Mouse (Mus musculus): ENCODE data around the gene Olfr788.

The Olfr788 gene

DNA sequence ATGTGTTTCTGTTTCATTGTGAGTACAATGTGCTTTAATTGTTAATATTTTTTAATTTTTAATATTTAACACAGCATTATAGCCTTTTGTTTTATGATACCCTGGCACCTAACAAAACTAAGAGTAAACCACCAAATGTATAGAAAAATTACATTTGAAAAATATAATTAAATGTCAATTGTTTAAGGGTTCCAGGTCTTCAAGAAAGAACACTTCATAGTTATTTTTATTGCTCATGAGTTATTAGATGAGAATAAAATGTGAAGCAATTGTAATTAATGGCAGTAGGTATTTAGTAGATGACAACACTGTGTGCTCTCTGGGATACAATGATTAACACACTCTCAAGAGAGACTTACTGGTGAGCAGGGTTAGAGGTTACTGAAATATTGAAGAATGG is at the start of gene Olfr788:
Gene Olfr788 (plus strand): TSS at position 301 of the 400 bp plus-strand sequence.
- in situ Hi-C loops (cut with MseI, MboI), result no loop called here

DNA sequence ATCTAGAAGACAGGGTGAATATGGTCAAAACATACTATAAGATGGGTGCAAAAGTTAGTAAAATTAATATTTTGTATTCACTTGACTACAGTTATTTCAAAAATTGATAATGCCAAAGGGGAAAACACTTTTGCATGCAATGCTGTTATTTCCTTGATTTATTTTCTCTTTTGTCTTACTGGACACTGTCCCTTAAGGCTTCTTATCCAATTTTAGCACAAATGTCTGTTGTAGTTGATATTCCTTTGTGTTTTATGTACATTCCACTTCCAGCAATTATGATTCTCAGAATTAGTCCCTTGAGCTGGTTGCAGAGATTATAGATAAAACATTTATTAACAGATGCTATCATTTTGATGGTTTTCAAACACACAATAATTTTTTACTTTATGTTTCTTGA is 43.8 kb upstream of the Olfr788 start, which contains the start of gene Olfr786:
Gene Olfr786 (plus strand): TSS at position 301 of the 400 bp plus-strand sequence.
- in situ Hi-C loops (cut with MseI, MboI), result no loop called here

DNA sequence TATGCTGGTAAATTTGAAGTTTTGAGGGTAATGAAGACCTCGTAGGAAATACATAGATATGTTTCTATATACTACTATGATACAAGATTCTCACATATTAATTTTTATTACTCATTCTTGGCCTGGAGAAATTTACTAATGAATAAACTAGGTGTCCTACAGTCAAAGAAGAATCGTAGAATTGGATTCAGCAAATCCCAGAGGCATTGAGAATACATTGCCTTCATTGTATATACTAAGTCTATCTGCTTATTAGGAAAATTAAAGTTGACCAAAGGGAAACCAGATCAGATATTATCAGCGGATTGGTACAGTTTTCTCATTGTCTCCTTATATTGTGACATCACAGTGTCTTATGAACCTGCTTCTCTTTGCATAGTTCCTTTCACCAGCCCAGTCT is 9.2 kb upstream of the Olfr788 start, which contains the start of gene Olfr787:
Gene Olfr787 (plus strand): TSS at position 301 of the 400 bp plus-strand sequence.
- in situ Hi-C loops (cut with MseI, MboI), result no loop called here

DNA sequence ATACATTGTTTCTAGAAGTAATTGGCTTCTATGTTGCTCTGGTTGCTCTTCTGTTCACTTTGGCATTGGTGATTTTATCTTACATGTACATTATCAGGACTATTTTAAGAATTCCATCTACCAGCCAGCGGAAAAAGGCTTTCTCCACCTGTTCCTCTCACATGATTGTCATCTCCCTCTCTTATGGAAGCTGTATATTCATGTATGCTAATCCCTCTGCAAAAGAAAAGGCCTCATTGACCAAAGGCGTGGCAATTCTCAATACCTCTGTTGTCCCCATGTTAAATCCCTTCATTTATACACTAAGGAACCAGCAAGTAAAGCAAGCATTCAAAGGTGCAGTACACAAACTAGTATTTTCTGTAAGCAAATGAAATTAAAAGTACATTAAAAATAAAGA is 2.5 kb downstream of the Olfr788 start:
- in situ Hi-C loops (cut with MseI, MboI), result no loop called here

DNA sequence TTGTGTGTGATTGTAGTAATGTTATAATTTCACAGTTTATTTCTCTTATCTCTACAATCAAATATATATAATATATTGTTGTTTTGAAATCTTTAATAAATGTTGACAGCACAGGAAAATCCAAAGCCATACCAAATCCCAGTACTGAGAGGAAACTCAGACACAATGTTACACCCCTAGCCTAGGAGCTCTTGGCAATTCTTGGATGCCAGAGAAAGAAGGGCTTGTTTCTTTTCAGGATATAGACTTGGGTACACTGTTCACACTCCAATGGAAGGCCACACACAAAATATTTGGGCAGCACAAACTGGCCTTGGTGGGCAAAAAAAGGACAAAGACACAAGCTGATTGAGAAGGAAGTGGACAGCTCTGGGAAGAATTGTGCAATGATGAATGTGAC is 2.9 kb downstream of the Olfr788 start:
- in situ Hi-C loops (cut with MseI, MboI), result no loop called here

DNA sequence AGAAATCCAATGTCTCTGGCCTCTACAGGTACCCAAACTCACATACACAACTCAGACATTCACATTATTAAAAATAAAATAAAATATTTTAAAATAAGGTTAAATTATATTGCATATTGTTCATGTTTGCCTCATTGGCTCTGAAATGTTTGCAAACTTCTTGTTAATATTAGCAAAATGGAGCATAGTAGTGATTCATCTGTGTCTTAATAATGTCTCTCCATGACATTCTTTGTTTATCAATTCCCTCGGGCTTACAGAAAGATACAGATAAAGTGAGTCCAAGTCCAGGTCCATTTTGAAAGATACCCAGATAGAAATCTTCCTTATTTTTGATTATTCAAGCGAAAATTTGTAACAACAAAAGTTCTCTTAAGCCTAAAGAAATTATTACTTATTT is 13.7 kb downstream of the Olfr788 start, which contains the start of gene Olfr789:
Gene Olfr789 (plus strand): TSS at position 301 of the 400 bp plus-strand sequence.
- in situ Hi-C loops (cut with MseI, MboI), result no loop called here

DNA sequence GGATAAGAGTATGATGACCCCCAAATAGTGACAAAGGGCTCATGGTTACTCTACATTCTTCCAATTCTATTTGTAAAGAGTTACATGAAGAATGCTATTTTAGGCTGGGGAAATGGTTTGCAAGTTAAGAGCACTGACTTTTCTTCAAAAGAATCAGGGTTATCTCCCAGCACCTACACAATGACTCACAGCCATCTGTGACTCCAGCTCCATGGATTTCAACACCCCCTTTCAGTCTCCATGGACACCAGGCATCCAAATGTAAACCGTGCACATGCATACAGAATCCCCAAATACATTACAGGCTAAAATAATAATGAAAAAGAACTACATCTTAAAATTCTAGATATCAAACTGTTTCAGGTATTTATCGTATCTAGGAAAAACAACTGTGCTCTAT is 19.3 kb downstream of the Olfr788 start:
- in situ Hi-C loops (cut with MseI, MboI), result no loop called here

DNA sequence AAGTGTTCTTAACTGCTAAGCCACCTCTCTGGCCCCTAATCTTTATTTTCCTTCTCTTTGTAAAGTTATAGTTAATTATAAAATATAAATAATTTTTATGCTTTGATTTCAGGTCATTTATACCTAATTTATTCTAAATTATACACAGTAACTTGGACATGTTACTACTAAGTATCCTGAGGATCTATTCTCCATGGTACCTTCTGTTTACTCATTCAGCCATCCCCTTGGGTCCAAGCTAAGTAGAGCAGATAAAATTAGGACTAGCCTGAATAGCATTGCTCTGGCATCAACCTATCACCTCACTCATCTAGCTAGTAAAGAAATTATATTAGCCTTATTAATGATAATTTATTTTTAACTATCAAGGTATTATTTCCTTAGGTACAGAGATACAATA is 27.4 kb downstream of the Olfr788 start, which contains the start of gene Olfr790:
Gene Olfr790 (plus strand): TSS at position 301 of the 400 bp plus-strand sequence.
- in situ Hi-C loops (cut with MseI, MboI), result no loop called here

DNA sequence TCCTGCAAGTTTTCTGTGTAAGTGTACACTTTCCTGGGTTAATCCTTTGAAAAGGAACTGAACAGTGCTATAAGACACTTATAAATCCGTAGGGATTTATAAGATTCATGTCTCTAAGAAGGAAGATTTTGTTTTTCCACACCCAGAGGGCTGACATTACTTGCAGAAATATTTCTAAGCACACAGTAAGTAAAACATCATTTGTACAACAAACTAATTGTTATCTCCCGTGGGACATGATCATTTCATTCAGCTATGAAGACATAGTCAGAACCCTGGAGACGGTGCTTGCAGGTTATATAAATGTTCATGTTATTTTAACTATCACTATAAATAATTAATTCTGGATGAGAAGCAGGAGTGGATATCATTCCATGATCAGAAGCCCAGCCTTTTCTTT is 50.7 kb downstream of the Olfr788 start, which contains the start of gene Olfr791:
Gene Olfr791 (plus strand): TSS at position 301 of the 400 bp plus-strand sequence.
- in situ Hi-C loops (cut with MseI, MboI), result no loop called here
